Mouse (Mus musculus) kidney, adult 8-10 months (tissue): ENCODE results near the gene Gm2000.
"Not testable (repeated sequence)": the region's sequence is repeated elsewhere in the genome, so short reads cannot be mapped to it uniquely, and the experiment has no call there.

Experiments used
- DNase-seq, 2 experiments: peaks; one replicate each; pipeline ENCODE4 v3.0.0; 2022

Gm2000 gene

DNA sequence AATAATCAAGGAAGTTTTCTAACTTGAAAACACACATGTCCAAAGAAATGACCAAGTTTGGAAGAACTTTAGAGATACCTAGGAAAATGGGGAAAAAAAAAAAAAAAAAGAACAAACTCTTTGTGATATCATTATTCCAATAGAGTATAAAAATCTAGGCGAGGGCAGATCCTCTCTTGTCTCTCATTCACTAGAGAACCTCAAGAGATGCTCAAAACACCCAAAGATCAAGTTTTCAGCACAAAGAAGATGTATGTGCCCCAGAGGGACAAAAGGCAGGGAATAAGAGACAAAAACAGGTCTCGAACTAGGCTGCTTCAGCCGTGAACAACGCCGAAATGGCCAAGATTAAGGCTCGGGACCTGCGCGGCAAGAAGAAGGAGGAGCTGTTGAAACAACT, at the start of gene Gm2000:
Gene Gm2000 (plus strand): TSS at position 301 of the 400 bp plus-strand sequence.
- no peak for DNase-seq

DNA sequence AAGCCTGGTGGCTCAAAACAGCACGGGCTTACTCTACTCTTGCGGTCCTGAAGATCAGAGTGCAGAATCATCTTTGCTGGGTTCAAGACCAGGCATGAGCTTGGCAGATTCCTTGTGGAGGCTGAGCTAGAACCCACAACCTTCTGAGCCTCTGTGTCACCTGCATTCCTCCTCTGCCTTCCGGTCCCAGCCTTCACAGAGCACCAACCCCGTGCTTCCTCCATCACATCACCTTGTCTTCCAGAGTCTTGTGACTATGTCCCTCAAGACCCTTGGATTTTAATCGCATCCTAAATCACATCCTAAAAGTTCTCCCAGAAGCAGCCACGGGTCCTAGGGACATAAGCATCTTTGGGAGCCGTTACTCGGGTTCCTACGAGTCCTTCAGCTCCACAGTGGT, 42.7 kb upstream of the Gm2000 start:
- DNase-seq, result no peak

DNA sequence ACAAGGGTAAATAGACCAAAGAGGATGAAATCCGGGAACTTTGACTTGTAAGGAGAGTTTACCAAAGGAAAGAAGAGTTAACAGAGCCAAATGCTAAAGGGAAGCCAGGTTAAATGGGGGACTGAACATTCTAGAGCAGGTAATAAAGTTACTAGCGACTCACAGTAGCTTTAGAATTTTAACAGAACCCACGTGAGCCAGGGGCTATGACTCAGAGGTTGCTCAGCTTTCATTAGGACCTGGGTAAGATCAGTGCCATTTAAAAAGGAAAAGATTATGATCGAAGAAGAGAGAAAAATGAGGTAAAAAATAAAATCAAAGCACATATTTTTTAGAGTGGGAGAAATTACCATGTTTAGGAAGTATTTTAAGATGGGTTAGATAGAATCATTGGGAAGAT, 25.0 kb upstream of the Gm2000 start:
- DNase-seq, result no peak

DNA sequence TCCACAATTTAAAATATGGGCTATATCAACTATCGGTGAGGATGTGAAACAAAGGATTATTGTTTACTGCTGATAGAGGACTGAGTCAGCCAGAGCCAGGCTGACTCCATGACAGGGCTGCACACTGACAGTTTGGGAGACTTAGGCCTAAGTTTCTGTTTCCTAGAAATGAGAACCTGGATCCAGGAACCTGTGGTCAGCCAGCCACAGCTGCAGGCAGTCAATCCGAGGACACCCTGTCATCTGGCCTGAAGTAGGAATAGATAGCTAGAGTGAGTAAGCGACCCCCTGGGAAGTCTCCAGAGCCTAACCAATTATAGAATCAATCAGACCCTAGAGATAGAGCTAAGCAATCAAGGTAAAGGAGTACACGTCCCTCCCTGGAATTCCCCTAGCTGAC, 21.4 kb upstream of the Gm2000 start:
- no peak for DNase-seq

DNA sequence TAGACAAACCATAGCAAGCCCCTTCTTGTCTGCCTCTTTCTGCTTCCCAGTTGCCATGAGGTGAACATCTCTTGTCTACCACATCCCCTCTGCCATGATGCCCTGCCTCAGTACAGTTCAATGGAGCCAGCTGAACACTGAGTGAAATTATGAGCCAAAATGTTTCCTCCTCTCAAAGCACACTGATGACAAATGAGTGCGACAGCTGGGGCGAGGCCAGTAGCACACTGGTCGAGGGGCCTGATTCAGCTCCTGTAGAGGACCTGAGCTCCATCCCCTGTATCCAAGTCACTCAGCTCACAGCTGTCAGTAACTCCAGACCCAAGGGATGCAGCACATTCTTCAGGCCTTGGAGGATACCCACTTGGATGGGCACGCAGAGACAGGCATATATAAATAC, 20.2 kb upstream of the Gm2000 start:
- DNase-seq, result no peak

DNA sequence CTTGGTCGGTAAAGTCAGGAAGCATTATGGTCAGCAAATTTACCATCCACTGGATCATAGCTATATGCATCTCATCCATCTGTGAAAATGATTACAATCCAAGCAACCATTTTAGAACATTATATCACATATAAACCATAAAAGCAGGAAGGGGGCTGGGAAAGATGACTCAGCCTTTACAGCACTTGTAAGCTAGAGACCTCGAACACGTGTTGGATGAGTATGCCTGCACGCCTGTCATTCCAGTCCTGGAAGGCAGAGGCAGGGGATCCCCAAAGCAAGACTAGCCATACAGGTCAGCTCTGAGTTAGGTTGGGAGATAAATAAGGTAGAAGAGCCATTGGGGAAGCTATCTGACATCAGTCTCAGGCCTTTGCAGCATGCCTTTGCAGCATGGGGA, 16.8 kb upstream of the Gm2000 start:
- no peak for DNase-seq

DNA sequence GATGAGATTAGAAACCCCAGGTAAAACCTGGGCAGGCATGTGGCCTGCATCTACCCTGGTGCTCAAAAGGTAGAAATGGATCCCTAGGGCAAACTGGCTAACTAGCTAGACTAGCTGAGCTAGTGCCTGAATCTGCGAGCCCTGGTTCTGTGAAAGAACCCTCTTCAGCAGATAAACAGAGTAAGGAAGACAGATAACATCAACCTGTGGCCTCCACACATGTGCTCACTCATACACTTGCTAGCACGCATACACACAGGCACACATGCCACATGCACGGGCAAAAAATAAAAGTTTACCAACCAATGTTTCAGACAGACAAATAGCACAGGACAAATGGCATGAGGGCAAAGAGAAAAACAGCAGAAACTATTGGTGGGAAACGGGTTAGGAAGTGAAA, 15.4 kb upstream of the Gm2000 start:
- DNase-seq, result no peak

DNA sequence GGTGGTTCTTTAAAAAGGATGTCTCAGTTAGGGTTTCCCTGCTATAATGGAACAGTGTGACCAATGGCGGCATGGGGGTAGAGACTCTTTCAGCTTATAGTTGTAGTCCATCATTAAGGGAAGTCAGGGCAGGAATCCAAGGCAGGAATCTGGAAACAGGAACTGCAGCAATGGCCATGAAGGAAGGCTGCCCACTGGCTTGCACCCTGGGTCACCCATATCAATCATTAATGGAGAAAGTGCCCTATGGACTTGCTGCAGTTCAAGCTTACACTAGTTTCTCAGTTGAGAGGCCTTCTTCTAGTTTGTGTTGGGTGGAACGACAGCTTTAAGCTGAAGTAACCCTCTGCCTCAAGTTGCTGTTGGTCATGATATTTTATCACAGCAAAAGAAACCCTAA, 13.4 kb upstream of the Gm2000 start:
- peak; percentile 53 to 60 for DNase-seq

DNA sequence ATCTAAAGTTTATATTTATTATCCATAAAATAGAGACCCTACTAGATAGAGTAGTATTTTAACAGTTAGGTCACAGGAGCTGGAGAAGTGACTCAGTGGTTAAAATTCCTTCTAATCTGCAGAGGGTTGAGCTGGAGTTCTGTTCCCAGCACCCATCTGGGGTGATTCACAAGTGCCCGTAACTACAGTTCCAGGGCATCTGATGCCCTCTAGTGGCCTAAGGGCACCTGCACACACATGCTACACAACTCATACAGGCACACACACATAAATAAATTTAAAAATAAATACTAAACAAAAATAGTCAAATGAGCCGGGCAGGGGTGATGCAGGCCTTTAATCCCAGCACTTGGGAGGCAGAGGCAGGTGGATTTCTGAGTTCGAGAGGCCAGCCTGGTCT, 15.4 kb downstream of the Gm2000 start:
- no peak for DNase-seq

DNA sequence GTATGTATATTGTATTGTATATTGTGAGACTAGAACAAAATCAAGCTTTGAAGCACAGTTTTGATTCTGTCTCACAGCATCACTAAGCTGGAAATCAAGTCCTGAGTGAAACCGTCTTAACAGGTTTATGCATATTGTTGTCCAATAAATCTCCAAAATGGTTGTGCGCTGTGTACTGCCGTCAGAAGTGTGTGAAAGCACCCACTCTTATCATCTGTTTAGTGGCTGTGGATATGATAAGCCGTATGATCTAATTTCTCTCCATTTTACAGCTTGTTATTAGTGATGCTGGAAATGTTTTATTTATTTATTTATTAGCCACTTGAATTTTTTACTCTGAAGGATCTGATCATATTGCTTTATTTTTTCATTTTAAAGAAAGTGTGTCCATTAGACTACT, 20.4 kb downstream of the Gm2000 start:
- DNase-seq, result no peak

DNA sequence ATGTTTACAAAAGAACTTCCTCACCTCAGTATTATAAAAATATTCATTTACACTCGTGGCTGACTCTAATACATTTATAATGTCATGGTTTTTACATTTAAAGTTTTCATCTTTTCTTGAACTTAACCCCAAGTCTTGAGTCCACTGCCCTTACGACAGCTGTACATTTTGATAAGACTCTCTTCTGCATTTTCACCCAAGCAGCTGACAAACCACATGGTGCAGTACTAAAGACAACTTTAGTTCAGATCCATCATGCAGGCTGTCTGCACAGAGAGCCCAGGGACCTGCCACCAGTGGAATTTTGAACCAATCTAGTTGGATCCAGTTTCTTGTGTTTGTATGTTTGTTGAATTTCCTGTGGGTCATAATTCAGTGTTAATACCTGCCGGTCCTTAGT, 21.0 kb downstream of the Gm2000 start:
- no peak for DNase-seq

DNA sequence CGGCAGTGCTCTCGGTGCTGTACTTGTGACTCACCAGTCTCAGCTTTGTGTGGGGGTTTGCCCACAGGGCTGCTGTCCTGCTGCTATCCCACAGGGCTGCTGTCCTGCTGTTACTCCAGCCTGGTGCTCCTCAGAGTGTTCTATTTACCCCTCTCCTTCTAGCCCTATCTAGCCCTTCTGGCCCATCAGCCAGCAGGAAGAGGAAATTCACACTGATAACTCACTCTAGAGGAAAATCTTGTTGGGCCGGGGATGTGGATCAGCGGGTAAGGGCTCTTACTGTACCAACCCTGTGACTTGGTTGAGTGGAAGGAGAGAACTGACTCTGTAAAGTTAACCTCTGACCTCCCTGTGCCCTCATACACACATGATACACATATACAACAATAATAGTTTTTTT, 27.3 kb downstream of the Gm2000 start:
- no peak for DNase-seq

DNA sequence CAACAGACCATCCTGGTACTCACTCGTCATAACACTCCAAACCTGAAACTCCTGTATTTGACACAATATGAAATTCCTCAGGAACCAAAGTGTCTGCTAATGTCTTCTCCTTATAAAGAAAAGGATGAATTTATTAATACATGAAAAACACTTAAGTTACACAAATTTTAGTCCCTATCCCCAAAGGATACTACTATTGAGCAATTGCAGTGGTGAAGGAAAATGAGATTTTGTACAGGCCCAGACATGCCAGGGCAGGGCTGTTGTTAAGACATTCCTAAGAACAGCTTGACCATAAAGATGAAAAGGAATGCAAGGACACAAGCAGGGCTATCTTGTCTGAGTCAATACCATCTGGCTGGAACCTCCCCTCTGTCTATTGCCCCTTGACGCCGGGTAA, 34.3 kb downstream of the Gm2000 start:
- not testable (repeated sequence) for DNase-seq

DNA sequence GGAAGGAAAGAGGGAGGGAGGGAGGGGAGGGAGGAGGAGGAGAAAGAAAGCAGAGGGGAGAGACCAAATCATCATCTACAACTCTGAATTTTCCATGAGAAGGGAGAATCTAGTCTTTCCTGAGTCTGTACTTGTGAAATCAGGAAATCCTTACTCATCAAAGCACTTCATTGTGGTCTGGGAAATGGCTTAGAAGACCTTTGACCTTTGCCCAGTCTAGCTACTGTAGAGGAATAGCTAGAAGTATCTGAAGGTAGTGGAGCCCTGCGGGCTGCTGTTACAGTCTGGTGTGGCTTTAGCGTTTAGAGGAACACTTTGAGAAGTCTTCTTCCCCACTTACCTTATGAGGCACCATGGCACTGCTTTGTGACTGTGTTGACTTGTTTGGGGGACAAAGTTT, 36.7 kb downstream of the Gm2000 start:
- peak; percentile 28 to 58 for DNase-seq

DNA sequence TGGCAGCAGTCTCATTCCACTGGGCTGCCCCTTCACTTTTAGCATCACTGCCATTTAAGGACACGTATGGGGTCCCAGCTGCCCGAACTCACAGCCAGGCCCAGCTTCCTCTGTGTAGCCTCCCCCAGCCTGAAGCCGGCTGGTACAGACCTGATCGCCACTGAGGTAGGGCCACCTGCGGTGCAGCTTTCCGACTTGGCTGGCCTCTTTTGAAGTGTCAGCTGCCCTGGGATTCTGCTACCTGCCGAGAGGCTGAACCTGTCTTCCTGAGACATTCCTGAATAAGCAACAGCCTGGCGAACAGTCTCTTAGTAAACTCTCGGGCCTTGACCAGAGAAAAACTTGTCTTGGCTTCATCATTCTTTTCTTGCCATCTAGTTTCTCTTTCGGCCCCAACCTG, 37.4 kb downstream of the Gm2000 start:
- DNase-seq, result no peak

DNA sequence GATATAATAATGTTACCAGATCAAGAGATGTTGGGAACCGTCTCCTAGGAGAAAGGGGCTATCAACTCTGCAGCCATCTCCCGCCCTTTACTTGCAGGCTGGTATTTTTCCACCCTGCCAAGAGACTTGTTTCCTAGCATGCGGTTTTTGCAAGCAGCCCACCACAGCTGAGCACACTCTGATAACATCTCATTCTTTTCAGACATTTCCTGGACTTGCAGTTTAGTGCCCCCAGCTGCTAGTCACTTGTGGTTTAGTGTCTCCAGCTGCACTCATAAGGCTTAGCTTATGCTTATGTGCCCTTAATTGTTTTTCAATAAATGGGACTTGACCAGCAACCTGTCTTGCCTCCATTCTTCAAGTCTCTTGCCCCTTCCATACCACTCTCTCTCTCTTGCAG, 42.2 kb downstream of the Gm2000 start:
- no peak for DNase-seq

DNA sequence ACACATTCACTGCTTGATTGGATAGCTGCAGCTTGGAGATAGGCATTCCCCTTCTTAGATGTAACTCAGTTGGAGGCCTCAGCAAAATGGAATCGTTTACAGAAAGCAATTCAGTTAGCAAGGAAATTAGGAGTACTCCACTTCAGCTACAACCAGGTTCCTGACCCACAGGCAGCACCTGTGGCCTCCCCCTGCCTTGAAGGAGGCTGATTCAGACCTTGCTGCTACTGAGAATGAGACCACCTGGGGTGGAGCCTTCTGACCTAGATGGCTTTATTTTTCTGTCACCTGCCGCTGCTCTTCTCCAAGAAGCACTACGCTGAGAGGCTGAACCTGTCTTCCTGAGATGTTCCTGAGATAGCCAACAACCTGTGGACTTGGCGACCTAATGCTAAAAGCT, 42.7 kb downstream of the Gm2000 start:
- DNase-seq, result no peak
